Mouse (Mus musculus): ENCODE data around the gene Ccdc173. TPM values are rescaled to one million over a fixed set of nuclear protein-coding genes. Genes with fewer than 3 reads are reported as not detected.
"Not testable (repeated sequence)": the region's sequence is repeated elsewhere in the genome, so short reads cannot be mapped to it uniquely, and the experiment has no call there.

Ccdc173 gene
- polyA plus RNA-seq (2017; shearing (Covaris generic)) = 1 to 10 TPM; 3.8 to 4.7 TPM

DNA sequence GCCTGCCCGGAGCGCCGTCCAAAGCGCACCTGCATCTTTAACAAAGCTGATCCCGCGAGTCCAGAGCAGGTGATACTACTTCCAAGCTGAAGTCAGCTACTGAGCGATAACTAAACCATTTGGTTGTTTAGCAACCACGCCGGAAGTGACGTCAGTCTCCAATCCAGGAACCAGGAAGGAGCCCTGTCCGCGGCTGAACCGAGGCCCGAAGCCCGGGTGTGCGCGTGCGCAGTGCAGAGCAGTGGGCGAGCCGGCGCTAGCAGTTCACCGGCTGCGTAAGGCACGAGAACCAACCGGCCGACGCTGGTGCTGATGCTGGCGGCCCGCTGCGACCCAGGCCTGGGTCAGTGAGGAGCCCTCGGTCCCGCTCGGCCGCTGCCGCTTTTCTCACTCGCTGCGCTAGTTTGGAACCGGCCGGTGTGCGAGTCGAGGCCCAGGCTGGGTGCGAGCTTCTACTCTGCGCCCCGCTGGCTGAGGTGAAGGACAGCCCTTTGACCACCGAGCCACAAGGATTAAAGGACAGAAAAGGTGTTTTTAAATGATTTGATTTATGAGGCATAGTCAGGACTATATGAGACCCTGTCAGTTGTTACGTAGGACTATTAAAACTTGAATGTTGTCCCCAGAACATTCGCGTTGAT is at the start of gene Ccdc173, which contains the start of gene Phospho2:
Gene Ccdc173 (minus strand): TSS at position 147 of the 641 bp plus-strand sequence.
Gene Phospho2 (plus strand): TSS at position 195 of the 641 bp plus-strand sequence.
- peak; percentile 91 for ATAC-seq

DNA sequence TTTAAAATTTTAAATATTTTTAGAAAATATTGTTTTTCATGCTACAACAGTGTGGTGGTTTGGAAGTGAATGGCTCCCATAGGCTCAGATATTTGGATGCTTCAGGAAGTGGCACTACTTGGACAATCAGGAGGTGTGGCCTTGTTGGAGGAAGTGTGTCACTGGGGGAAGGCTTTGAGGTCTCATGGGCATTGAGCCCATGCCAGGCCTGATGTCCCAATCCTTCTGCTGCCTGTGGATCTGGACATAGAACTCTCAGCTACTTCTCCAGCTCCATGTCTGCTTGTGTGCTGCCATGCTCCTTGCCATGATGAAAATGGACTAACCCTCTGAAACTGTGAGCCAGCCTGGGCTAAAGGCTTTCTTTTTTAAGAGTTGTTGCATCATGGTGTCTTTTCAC is 49.3 kb upstream of the Ccdc173 start:
- no peak for ATAC-seq

DNA sequence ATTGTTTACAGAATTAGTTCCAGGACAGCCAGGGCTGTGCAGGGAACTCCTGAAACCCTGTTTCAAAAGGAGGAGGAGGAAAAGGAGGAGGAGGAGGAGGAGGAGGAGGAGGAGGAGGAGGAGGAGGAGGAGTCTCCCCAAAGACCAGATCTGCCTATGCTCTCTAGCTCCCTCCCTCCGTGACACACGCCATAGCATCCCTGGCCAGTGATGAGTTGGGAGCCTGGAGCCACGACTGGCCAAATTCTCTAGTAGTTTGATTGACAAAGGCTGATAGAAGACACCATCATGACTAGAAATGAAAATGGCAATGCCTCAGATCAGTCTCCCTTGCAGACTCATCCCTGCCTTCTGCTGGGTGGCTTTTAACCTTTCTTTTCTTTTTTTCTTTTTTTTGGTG is 48.6 kb upstream of the Ccdc173 start:
- ATAC-seq = no peak

DNA sequence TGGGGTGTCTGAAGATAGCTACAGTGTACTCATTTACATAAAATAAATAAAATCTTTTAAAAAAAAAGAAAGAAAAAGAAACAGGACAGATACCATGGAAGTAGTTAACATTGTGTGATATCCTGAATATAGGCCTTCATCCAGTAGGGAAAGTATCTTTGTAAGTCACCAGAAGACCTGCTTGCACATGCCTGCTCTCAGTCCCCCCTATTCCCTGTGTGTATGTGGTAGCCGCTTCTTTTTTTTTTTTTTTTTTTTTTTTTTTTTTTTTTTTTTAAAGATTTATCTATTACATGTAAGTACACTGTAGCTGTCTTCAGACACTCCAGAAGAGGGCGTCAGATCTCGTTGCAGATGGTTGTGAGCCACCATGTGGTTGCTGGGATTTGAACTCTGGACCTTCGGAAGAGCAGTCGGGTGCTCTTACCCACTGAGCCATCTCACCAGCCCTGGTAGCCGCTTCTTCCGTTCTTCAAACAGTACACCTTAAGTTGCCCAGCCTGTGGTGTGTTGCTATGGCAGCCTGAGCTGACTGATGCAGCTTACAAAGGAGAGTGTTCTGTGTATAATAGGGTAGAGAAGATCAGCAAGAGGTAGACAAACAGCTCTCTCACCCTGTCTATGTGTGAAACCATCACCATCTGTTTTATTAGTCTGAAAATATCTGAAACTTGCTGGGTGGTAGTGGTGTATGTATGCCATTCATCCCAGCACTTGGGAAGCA is 48.0 kb upstream of the Ccdc173 start:
- ATAC-seq = no peak

DNA sequence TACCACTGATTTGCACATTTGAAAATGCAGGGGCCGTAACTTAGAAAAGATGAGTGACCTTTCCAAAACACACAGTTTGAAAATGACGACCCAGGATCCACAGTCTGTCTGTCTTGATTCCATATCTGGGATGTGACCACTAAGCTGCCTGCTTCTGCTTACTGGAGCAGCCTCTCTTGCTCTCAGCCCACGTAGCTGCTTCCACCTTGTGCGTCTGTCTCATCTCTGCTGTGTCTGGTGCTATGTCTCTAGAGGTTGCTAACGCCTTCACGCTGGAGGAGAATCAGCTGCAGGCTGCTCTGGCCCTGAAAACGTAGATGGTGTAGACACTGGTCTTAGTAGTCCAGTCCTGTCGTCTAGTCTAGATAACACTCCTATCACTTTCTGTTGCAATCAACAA is 40.7 kb upstream of the Ccdc173 start:
- no peak for ATAC-seq

DNA sequence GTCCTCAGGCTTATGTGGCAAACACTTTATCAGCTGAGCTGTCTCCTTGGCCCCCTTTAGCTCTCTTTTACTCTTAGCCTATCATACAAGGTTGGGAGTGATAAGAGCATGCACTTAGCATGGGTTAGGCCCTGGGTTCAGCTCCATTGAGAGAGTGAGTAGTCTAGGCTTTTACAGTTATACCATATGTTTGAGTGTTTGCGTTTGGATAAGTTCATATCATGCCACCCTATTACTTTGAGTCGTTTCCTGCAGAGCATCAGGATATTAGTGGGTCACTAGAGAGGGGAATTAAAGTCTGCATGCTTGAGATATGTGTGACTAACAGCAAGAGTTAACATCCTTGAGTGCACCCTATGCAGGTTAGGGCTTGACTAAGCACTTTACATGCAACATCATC is 40.3 kb upstream of the Ccdc173 start:
- no peak for ATAC-seq

DNA sequence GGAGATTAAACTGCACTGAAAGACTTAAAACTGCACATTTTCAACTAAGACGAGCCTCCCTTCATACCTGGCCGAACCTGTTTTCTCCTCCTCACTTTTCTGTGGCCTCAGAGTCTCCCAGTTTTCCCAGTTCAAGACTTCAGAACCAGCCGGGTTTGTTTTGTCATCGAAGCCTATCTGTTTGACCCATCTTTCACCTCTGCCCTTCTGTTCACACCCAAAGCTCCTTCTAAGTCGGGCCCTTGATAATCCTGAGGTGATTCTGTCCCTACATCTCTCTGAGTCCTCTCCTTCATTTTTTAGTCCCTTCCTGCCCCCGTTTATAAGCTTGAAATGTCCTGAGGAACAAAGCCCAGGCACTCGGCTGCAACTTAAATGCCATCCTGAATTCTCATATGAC is 38.7 kb upstream of the Ccdc173 start:
- no peak for ATAC-seq

DNA sequence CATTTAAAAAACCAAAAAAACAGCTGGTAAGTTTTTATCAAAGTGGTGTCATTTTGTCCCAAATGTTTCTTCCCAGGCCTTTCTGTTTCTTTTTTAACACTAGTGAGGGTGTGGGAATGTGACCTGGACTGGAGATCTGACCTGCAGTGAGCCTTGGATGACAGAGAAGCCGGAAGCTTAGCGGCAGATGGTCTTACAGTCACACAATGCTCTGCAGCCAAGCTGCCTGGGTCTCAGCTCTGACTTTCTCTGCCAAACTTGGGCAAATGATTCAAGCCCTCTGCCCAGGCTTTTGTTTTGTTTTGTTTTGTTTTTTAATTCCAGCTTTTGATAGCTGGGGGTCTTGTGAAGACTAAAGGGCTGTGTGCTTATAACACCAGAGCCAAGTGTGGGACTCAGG is 37.0 kb upstream of the Ccdc173 start:
- no peak for ATAC-seq

DNA sequence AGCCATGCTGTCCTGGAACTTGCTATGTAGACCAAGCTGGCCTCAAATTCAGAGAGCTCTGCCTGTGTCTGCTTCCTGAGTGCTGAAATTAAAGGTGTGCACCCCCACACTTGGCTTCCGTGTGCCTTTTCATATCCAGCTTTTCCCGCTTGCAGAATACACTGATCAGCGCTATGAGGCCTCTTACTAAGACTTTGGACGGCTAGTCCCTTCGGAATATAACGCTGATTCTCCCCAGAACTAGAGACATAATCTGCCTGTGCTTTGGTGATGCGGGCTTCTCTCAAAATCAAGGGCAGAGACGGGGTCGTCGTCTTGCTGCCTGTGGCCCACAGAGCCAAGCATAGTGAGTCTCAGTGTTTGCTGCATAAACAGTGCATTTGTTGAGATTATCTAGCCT is 36.5 kb upstream of the Ccdc173 start:
- ATAC-seq = no peak

DNA sequence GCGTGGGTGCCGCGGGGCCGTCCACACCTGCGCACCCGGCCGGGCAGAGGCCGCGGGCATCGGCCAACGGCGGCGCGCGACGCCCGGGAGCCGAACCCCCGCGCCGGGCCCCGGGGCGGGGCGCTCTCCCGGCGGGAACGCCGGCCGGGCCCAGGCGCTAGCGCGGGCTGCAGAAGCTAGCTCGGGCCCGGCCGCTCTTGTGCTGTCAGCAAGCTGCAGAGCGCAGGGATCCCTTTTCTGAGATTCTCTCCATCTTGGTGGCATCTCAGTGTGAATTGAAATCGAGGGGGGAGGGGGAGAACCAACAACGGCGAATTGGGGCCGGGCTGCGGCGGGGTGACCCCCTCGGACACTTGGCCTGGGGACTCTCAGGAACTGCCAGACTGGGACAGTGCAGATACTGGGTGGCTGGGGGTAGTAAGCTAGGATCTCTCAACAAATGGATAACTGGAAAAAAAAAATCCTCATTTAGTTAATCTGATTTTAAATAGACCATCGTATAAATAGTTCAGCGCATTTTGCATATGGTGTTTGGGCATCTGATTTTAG is 33.8 kb upstream of the Ccdc173 start:
- no peak for ATAC-seq

DNA sequence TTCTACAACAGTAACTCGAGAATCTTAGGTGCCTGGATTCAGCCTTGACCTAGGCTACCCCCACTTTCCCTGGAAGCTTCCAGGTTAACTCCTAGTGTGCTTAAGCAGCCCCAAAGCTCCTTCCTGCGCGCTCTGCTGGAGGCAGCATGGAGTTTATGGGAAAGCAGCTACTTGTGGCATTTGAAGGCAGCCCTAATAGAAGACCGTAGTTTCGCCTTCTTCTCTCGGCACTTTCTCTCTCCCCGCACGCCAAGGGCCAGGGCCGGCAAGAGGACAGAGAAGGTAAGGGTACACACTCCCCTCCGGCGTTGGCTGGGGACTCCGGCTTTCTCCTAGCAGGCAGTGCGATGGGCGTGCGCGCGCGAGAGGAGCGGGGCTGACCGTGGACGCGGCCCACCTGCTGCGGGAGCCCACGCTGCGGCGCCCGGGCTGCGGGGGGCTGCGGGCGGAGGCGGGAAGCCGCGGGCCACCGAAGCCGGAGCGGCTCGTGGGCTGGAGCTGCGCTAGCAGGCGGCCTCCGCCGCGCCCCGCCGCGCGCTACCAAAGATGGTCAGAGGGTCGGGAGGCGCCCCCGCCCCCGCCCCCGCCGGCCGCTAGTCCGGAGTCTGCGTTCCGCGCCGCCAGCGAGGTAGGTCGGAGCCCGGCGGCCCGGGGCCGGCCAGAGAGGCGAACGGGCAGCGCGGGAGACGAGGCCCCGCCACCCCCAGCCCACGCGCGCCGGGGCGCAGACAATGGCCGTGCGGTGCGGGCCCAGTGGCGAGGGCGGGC is 33.2 kb upstream of the Ccdc173 start:
- no peak for ATAC-seq

DNA sequence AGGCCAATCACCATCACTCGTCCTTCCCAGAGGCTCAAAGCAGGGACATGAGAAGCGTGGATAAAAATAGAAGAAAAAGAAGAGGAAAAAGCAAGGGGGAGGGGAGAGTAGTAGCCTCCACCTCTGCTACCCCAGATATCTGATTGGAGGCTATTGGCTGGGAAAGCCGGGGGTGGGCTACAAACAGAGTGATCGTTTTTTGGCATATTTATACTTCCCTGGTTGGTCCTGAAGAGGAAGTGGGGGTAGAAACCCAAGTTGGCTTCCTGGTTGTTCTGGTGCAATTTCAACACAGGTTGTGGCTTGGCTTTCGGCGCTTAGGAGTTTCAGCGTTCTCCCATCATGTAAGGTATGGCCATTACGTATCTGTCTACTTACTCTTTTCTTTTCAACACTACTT is 32.3 kb upstream of the Ccdc173 start, which contains the start of gene Klhl23:
Gene Klhl23 (plus strand): TSS at position 234 of the 400 bp plus-strand sequence.
- ATAC-seq = no peak

DNA sequence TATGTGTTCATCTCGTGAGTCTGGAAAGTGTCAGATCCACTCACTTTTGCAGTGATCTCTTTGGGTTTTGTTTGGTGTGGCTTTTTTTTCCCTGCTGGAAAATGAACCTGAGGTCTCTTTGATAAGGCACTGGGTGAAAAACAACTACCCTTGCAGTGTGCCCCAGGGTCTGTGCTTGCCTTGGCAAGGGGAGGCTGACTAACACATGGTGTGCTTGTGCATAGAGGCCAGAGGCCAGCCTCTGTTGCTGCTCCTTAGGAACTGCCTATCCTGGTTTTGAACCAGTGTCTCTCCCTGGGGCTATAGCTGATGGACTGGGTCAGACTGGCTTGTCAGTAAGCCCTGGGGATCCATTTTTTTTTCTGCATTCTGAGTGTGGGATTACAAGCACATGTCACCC is 30.8 kb upstream of the Ccdc173 start:
- no peak for ATAC-seq

DNA sequence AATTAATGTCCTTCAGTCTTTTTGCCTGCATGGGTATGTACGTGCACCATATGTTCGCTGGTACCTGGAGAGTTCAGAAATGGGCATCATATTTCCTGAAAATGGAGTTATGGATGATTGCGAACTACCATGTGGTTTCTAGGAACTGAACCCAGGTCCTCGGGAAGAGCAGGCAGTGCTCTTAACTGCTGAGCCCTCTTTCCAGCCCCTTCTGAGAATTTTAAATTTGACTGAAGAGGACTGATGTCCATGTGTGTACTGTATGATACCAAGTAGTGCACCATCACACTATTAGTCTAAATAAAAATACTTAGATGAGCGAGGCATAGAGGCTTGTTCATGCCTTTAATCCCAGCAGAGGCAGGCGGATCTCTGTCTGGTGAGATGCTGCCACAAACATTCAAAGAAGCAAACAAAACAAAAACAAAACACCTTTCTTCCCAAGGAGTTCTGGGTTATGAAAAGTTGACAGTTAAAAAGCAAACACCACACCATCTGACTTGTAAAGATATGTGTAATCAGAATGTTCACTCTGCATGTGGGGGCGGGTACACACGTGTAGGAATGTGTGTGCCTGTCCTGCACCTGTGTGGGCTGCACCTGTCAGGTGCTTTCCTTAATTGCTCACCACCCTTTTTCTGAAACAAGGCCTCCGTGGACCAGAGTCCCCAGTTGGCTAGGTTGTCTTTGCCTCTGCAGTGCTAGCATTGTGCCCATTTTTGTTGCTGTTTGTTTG is 29.1 kb upstream of the Ccdc173 start:
- no peak for ATAC-seq

DNA sequence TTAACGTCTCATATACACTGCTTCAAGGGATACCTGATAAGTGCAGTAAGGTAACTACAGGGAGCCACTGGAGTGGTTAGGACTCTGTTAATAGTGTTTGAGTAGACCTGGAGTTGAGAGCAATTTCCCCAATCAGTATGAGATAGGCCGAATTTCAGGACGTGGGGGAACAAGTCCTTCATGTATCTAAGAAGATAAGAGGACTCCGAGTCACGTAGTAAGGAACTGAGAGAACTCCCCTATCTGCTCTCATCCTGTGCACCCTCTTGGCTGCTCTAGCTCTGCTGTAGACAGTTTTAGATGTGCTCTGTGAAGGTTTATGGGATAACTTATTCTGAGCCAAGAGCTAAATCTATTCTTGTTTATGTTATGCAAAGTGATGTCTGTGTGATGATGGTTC is 27.2 kb upstream of the Ccdc173 start:
- no peak for ATAC-seq

DNA sequence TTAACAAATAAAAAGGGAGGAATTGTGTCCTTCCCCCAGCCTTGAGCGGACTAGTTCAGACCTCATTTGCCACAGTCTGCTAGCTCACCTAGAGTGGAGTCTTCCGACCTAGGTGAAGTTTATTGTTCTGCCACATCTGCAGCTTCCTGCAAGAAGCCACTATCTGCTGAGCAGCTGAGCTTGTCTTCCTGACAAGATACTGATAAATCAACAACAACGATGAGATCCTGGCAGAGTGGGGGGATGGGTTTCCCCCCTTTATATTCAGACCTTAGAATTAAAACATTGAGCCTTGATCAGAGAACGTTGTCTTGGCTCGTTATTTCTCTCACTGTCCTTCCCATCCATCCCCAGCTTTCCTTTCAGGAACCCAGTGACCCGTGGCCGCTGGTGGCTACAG is 22.0 kb upstream of the Ccdc173 start:
- ATAC-seq = not testable (repeated sequence)

DNA sequence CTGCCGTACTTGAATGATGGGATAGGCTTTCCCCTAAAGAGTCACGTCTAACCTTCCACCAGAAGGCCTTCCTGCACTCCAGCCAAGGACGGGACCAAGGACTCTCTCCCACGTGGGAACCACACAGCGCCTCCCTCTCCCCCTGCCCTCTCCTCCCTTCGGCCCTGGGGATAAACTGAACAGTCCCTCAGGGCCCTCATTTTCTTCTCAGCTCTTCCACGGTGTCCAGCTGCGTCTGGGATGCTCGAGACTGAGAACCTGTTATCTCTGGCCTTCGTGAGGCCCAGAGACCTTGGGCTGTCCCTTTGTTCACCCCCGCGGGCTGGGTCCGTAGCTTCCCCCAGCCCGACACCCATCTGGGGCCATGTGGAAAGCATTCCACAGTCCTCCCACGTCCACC is 20.8 kb upstream of the Ccdc173 start:
- ATAC-seq = no peak

DNA sequence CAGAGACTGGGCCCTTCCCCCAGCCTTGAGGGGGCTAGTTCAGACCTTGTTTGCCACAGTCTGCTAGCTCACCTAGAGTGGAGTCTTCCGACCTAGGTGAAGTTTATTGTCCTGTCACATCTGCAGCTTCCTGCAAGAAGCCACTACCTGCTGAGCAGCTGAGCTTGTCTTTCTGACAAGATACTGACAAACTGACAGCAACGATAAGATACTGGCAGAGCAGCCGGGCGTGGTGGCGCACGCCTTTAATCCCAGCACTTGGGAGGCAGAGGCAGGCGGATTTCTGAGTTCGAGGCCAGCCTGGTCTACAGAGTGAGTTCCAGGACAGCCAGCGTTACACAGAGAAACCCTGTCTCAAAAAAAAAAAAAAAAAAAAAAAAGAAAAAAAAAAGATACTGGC is 15.3 kb upstream of the Ccdc173 start:
- ATAC-seq = not testable (repeated sequence)

DNA sequence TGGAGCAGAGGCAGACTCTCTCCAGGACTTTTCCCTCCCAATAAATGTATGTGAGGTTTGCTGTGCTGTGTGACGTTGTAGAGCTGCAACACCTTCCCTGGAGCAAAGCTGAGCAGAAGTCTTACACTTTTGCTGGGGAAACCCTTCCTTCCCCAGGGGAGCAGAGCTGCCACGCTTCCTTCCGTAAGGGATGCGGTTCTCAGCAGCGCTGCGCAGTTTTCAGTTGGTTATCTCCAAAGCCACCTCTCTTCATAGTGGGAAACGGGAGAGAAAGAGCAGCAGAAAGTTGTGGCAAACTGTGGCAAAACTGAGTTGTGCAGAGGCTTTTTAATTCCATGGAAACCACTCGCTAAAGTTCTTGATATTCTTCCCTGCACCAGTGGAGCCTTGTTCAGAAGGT is 14.4 kb upstream of the Ccdc173 start:
- ATAC-seq = no peak

DNA sequence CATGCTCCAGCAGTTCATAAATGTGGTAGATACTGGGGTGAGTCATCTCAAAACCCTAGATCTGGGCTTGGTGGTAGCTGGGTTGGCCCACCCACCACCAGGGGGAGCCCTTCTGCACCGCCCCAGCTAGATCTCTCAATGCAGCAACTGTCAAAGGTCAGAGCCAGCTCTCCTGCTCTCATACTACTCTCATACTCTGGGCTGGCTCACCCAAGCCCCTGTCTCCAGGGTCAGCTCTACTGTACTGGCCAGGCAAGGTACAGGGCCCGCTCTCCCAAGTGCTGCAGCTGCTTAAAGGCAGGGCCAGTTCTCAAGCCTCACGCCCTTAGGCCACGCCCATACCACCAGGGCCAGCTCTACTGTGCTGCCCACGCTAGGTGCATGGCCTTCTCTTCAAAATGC is 13.5 kb upstream of the Ccdc173 start:
- ATAC-seq = peak; percentile 98

DNA sequence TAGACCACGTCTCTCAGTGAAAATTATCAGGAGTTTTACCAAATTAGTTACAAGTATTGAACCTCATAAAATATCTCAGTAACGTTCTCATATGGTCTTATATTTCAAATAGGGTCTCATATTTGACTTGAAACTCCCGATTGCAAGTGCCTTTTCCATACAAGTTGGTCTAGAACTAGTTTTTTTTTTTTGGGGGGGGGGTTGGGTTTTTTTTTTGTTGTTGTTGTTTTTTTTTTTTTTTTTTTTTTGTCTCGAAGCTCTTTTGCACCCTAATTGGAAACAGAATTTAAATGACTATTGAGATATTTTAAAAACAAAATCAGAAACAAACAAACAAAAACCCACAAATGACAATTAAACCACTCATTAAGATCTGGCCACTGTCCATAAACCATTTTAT is 1.3 kb upstream of the Ccdc173 start:
- no peak for ATAC-seq

DNA sequence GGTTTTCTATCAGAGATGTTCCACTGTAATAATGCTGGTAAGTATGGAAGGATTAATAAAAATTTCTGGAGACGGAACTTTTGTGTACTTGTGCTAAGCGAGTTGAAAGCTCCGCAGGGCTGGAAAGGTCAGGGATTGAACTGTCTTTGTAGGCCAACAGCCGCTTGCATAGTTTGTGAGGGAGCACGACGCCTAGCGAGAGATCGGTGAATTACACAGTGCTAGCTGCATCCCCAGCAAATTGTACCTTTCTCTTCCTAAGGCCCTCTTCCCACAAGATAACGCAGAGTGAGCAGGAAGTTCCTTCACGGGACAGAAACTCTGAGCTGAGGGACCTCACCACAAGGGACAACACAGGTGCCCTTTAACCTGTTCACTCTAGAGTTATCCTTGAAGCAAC is 910 bp upstream of the Ccdc173 start:
- peak; percentile 73 for ATAC-seq

DNA sequence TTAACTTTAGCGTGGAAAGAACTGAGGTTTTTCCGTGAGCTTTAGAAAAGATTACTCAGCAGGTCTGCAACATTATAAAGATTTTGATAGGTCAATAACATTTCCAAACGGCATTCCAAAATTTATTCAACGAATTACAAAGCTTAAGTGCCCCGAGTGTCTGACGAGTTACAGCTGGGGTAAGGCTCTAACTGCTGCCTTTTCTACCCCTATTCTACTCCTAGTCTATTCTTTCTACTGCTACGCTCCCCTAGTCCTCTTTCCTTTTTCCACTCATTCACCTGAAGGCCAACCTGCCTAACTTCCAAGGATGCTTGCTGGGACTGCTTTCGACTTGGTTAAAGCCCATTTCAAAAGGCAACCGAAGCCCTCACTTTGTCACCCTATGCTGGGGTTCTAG is 401 bp downstream of the Ccdc173 start:
- no peak for ATAC-seq

All from activated CD4-positive, CD25-positive, alpha-beta regulatory T cell, adult 4 months (primary cell).